In genomic region chr2:144637204-144637603, GRCm38 (mm10) we compare ENCODE assay signal across 15 mouse cellular contexts.
"Had no signal": no experiment of that assay in that cellular context is flagged by ENCODE, and none has a peak within 500 bp of the region (broad histone marks: within the 10 kb centered on the region; RNA-seq: fewer than 3 reads in every experiment).

No protein-coding gene starts in this region.

- H3K9ac ChIP-seq: intestine, embryonic 15.5 days; liver, embryonic 12.5 days; lung, embryonic 15.5 days; midbrain, embryonic 15.5 days; neural tube, embryonic 12.5 days had no signal

- H3K4me2 ChIP-seq: intestine, embryonic 15.5 days; liver, embryonic 12.5 days; lung, embryonic 15.5 days; midbrain, embryonic 11.5 days; midbrain, embryonic 15.5 days; neural tube, embryonic 12.5 days had no signal

- H3K9me3 ChIP-seq: intestine, embryonic 15.5 days; limb, embryonic 10.5 days; liver, embryonic 12.5 days; lung, embryonic 15.5 days; megakaryocyte, embryonic 14.5 days; midbrain, embryonic 15.5 days; neural tube, embryonic 12.5 days had no signal

- H3K27me3 ChIP-seq: intestine, embryonic 15.5 days; liver, embryonic 12.5 days; lung, embryonic 15.5 days; megakaryocyte, embryonic 14.5 days; midbrain, embryonic 15.5 days; neural tube, embryonic 12.5 days had no signal

- DNase-seq: lung, postnatal 14 days; right cerebral cortex, postnatal 4 days; spleen, adult 18-20 months; thymus, adult 18-20 months; thymus, postnatal 14 days had no signal

- H3K27ac ChIP-seq: intestine, embryonic 15.5 days; left cerebral cortex, adult 2 months; limb, embryonic 10.5 days; liver, embryonic 12.5 days; lung, embryonic 15.5 days; macrophage; midbrain, embryonic 15.5 days; neural tube, embryonic 12.5 days had no signal

- H3K36me3 ChIP-seq: intestine, embryonic 15.5 days; limb, embryonic 10.5 days; lung, embryonic 15.5 days; neural tube, embryonic 12.5 days had no signal

- ATAC-seq: intestine, embryonic 15.5 days; liver, embryonic 12.5 days; midbrain, embryonic 15.5 days had no signal

- H3K4me1 ChIP-seq: limb, embryonic 10.5 days; liver, embryonic 12.5 days; lung, embryonic 15.5 days had no signal

- H3K4me3 ChIP-seq: intestine, embryonic 15.5 days; left cerebral cortex, adult 2 months; limb, embryonic 10.5 days; liver, embryonic 12.5 days; lung, embryonic 15.5 days; megakaryocyte, embryonic 14.5 days; midbrain, embryonic 15.5 days; neural tube, embryonic 12.5 days had no signal
